Mouse (Mus musculus): ENCODE measurements at regions not wholly inside any gene's neighbourhood (a gene's known extent, or its start where the extent isn't known, plus 50 kb on each side); places are given as distances from the start of the nearest gene placed in this dataset.
A peak's percentile ranks its signal among the peaks of the same experiment; 100 is the strongest.

DNA sequence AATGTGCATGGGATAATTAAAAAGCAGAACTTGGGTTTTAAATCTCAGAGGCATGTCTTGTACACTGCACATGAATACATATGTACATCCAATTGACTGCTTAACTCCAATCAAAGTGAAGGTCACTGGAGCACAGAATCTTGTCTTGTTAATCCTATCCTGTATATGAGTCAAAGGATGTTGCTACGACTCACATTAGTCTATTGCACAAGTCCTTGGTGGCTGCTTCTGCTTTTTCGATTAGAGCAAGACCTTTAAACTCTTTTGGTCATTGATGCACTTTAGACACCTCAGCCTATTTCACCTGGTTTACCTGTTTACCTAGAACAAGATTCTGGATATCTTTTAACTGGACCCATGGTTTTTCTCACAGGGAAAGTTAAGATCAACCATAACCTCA is 1008.5 kb upstream of the Cited2 start:
- no peak for DNase-seq (ENCODE audit: low read depth, low spot score)

DNA sequence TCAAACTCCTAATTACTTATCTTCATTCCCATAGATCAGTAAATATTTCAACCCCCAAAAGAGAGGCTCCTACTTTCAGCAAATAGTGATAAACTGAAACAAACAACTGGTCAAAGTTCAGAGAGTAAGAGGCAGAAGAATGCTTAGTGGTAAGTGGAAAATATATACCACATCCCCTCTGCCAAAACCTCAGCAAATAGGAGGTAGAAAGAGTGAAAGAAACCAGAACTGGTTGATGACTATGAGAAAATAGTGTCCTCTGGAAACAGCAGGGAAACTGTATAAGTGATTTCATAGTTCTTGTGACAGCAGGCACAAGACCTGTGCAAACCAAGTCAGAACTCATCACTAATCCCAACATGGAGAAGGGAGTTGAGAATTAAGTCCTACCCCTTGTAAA is 980.8 kb upstream of the Cited2 start:
- no peak for DNase-seq (ENCODE audit: low read depth, low spot score)

DNA sequence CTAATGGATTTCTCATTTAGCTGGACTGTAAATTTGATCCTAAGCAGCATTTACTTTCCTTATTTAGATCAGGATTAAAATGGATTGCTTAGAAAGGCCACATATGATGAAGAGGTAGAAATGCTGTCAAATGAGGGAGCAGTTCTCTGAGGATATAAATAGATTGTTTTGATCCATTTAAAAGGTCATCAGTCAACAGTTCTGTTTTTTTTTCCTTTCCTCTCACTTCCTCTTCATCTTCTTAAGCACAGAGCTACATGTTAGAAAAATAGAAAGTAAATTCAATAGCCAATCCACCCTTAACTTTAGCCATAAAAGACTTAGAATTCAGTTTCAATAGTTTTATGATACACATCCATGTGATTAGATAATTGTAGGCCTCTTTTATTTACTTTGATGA is 971.5 kb upstream of the Cited2 start:
- DNase-seq (ENCODE audit: low read depth, low spot score): no peak

DNA sequence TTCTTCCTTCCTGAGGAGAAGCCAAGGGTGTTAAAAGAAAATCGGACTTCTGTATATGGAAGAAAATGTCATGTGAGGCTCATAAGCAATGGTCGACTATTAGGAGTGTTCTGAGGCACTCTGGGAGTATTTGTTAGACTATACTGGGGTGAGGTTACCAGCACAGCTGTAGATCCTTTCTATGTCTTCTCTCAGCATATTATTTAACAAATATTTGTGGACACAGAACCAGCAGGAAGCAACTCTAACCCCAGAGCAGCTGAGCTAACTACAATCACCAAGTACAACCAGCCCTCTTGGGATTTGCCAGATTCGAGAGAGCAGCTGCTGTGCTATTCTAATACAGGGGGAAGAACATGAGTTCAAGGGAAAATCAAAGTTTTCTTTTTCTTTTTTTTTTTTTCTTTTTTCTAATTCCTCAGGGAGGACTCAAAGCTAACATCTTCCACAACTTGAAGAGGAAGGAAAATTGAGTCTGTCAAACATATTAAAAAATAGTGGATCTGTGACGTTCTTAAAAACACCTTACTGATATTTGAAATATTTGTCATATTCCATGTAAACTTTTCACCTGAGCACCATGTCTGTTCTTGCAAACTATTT is 933.3 kb upstream of the Cited2 start:
- DNase-seq (ENCODE audit: low read depth, low spot score): peak; percentile 43

DNA sequence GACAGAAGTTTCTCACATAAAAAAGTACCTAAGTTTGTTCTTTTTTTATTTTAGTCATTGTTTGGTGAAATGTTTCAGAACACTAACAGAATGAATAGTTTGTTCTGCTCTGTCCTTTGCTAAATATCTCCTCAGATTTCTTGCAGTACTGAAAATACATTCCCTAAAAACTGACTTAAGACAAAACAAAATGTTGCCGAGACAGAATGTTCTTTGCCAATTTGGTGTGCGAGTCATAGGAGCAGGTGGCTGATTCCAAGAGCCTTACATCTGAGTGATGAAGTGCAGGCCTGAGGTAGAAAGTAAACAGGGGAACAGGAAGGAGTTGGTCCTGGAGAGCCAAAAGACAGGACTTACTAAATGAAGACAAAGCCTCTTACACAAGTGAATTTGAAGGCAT is 919.0 kb upstream of the Cited2 start:
- DNase-seq (ENCODE audit: low read depth, low spot score): no peak

DNA sequence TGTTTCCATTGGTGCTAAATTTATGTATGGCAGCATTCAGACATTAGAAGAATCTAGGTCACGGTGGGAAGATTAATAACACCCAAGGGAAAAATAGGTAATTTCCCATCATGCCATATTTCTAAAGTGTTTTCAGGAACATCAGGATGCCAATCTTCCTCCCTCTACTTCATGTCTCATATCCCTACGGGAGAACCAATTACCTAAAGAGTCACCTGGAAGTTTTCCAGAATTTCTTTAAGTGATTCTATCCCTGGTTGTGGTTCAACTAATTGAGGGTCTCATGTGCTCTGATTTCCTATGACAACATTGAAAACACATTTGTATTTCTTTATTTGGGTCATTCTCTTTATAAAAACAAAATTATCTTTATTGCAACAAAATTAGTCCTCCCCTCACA is 912.3 kb upstream of the Cited2 start:
- peak; percentile 22 for DNase-seq (ENCODE audit: low read depth, low spot score)

DNA sequence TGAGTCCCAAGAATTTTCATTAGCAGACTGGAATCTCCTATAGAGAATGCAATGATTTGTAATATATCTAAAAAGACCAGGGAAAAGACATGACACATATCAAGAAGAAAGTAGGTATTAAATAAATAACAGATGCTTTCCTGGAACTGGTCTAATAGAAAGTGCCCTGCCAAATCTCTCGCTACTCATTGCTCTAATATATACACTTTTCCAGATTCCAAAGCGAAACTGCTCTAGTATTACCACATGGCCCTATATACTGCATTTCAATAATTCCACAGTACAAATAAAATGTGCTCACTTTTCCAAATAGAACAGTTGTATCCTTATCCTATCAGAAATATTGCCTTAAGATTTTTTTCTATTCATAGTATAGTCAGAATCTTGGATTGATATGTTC is 909.0 kb upstream of the Cited2 start:
- DNase-seq (ENCODE audit: low read depth, low spot score): no peak

DNA sequence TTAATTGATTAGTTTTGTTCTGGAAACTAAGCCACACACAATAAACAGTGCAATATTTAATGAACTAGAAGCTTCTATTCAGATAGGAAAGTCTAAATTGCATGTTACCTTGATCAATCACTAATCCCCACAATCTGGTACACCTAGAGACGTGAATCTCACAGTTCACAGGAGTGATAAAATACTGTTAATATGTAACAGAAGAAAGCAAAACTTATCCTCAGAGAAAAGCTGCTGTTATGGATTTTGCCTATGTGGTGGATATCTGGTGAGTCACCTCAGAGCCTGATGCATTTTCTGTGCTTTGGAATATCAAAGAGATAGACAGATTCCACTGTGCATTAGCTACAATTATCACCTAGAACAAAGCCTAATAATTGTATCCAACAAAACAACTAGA is 861.5 kb upstream of the Cited2 start:
- no peak for DNase-seq (ENCODE audit: low read depth, low spot score)

DNA sequence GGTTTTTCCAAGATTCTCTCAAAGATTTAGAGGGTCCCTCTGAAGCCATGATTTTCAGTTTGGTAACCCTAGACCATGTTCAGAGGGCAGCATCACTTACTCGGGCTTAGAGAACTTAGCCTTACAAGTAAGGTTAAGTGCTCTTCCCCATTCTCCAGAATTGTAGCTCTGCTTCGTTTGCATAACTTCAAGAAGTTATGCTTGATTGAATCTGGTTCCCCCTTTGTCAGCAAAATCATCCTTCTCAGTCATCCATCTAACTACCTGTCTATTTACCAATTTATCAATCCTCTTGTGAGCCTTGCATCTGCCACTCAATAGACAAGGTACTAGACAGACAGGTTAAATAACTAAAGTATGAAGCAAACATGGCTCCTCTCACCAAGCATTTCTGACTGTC is 856.1 kb upstream of the Cited2 start:
- DNase-seq (ENCODE audit: low read depth, low spot score): no peak

DNA sequence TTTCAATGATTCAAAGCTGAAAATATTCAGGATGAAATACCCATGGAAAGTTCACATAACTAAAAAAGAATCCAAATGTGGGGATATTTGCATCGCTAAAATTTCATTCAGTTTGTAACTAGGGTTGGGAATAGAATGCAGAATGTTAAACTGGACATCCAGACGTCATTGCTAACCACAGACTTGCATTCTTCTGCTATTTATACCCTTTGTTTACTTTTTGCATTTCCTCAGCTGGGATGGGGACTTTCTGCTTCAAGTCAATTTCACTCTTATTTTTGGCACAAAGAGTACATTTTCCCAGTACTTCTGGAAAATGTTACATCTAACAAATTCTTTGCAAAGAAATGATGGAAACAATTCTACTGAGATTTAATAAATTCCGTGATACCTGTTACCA is 848.9 kb upstream of the Cited2 start:
- DNase-seq (ENCODE audit: low read depth, low spot score): no peak

DNA sequence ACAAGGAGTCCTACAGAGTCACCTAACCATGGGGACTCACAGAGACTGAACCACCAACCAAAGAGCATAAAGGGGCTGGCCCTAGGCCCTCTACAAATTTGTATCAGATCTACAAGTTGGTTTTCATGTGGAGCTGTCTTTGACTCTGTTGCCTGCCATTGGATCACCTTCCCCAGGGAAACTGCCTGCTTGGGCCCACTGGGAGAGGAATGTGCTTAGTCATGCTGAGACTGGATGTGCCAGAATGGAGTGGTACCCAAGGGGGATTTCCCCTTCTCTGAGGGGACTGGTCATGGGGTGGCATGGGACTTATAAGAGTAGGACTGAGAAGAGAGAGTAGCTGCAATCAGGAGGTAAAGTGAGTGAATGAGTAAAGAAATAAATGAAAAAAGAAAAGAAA is 844.8 kb upstream of the Cited2 start:
- no peak for DNase-seq (ENCODE audit: low read depth, low spot score)

DNA sequence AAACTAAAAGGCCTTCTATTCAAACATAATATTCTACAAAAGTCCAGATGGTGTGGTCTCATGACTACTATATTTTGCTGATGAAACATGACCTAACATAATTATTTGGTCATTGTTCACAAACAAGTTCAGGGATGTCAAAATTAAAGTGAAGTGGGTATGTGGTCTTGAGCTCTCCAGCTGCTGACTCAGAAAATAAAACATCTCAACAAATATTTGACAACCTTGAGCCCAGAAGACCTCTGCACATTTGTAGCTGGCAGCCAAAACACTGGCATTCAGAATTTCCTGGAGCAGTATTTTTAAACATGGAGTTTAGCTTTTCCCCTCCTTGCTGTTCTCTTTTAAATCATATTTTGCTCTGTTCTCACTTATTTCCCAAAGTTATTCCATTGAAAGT is 829.7 kb upstream of the Cited2 start:
- no peak for DNase-seq (ENCODE audit: low read depth, low spot score)

DNA sequence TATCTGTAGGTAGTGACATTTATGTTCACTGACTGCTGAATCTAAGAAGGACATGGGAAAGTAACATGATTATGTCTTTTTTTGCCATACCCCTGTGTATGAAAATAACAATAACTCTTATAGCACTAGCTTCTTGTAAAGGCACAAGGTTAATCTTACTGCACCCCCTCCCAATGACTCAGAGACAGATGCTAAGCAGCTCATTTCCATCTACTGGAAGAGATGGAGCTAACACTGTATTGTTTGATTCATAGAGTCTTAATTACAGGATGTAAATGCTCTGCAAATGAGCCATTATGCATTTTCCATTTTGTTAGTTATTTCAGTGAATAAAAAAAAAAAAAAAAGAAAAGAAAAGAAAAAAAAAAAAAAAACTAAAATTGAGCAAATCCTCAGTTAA is 827.7 kb upstream of the Cited2 start:
- DNase-seq (ENCODE audit: low read depth, low spot score): no peak

DNA sequence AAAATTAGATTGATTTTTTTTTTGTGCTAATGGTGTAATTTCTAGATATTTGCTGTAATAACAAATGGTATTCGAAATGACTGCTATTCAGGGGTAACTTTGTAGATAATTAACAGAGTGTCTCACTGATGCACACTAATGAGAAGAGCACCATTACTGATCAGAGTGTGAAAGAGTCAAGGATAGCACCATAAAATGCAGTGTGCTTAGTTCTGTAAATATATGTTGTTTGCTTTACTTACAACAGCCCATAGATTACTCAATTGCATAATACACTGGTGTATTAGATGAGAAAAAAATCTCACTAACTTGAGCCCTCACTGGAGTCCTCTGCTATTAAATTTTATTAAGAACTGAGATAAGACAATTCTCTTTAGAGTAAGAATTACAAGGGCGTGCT is 800.1 kb upstream of the Cited2 start:
- no peak for DNase-seq (ENCODE audit: low read depth, low spot score)

DNA sequence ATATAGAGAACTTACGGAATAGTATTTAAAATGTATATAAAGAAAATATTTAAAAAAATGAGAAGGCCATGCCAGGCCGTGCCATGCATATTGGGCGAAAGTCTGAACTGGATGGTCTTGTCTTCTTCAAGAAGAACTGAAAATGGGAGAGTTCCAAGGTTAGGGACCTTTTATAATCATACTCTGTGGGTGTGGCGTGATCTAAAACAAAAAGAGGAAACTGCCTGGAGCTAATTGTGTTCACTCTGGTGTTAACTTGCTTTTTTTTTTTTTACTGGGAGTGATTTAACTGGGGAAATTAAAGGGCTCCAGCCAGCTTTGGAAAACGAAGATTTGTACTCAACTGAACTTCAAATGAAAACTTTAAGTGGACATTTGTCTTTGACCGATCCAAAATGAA is 799.2 kb upstream of the Cited2 start:
- DNase-seq (ENCODE audit: low read depth, low spot score): no peak

DNA sequence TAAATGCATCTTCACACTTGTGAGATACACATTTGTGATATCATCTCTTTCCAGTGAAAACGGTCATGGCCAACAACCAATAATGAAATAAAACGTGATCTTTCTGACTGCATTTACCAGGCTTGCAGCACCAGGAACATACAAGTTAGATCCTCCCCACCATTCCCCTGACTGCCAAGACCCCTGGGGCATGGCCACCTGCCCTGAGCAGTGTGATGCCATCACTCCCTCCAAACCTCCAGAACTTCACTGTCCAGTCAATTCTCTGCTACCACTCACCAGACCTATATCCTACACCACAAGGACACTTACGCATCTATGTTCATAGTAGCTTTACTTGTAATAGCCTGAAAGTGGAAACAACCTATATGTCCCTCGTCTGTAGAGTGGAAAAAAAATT is 785.3 kb upstream of the Cited2 start:
- DNase-seq (ENCODE audit: low read depth, low spot score): no peak

DNA sequence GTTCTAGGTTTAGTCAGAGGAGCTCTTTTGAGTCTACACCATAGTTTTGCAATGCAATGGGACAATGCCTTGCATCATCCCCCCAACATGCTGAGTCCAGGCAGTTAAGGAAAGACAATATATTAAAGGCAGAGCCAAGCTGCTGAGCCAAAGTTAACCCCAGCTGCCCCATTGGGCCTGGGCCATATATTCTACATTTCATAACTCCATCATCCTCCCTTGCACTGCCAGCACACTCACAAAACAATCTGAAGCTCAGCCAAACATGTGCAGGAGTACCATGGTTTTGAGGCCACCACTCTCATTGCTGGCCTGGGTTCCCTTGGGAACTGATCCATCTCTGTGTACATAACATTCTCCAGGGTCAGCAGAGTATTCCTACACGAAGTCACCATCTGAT is 771.4 kb upstream of the Cited2 start:
- no peak for DNase-seq (ENCODE audit: low read depth, low spot score)

DNA sequence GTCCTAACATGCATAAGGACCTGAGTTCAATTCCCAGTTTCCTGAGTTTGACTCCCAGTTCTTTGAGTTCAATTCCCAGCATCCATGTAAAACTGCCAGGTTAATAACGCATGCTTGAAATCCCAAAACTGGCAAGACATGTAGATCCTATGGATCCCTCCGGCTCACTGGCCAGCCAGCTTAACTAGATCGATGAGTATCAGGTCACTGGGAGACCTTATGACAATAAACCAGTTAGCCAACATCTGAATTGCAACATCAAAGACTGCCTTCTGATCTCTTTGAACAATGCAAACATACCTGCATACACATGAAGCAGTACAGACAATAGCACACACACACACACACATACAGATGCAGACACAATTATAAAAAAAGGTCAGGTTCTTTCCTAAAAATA is 762.0 kb upstream of the Cited2 start:
- no peak for DNase-seq (ENCODE audit: low read depth, low spot score)

DNA sequence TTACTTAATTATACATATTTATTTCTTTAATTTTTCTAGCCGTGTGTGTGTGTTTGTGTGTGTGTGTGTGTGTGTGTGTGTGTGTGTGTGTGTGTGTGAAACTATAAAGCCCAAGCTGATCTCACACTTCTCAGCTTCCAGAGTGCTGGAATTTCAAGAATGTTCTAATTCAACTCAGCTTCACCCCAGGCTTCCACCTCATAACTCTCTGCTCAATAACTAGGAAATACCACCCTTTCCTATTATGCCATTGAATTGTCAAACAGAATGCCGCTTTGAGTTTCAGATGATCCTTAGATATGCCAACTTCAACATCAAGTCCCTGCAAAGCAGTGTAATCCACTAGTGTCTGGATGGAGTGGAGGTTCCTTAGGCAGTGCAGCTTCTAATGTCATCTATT is 760.6 kb upstream of the Cited2 start:
- DNase-seq (ENCODE audit: low read depth, low spot score): peak; percentile 26

DNA sequence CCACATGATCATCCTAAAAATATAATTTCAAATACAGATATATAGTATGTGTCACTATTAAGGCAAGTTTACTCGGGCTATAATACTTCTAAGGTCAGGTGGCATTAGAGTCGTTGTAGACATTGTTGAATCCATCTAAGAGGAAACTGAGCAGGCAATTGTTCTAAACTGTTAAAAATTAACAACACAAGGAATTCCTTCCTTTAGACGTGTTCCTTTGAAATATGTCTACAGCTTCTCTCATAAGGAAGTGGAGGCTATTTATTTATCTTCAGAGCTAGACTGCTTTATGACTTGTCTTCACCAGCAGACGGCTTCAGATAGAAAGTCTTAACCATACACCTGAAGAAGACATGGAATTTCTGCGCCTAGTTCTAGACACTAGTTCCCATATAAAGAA is 744.2 kb upstream of the Cited2 start:
- DNase-seq (ENCODE audit: low read depth, low spot score): no peak

DNA sequence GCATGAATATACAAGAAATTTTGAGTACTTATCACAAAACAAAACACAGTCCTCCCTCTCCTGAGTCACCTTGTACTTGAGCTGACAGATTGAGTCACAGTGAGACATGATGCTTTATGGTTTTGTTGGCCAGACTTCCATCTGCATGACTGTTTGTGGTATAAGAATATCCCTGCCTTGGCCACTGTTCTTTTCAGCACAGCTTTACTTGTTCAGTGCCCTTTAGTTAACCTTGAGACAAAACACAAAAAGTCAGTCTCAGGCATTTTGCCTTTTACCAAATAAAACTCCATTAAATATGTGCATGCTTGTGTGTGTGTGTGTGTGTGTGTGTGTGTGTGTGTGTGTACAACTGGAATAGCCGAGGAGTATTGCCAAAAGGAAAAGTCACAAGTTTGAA is 732.8 kb upstream of the Cited2 start:
- DNase-seq (ENCODE audit: low read depth, low spot score): no peak

DNA sequence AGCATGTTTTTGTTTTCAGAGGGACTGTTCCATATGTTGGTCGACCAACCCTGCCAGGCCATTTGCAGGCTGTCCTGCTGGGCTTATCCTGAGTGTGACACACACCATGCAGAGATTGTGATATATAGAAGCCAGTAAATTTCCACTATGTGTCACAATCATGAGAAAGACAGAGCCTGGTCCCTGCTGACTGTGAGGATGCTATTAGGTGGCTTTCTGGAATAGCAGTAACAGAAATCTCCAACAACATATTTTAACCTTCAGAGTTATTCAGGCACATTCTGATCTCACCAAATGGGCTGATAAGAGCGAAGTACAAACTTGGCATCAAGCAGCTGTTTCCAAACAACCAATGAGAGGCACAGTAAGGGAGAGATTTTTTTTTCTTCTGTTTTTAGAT is 729.2 kb upstream of the Cited2 start:
- DNase-seq (ENCODE audit: low read depth, low spot score): peak; percentile 17

DNA sequence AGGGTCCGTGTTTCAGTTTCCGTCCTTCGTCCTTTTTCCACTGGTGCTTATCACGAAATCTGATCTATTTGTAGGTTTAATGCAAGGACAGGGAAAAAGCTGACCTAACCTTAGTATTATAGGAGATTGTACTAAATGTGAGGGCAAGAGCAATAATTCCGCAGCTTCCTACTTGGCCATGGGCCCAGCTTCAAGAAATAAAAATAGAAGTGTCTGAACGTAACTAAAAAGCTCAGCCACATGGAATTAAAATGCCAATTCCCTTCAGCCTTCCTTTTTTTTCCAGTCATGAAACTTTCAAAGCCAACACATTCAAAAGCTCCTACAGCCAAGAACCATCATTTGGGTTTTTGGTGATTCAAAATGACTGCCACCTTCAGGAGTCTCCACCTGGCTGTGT is 728.5 kb upstream of the Cited2 start:
- DNase-seq (ENCODE audit: low read depth, low spot score): no peak

DNA sequence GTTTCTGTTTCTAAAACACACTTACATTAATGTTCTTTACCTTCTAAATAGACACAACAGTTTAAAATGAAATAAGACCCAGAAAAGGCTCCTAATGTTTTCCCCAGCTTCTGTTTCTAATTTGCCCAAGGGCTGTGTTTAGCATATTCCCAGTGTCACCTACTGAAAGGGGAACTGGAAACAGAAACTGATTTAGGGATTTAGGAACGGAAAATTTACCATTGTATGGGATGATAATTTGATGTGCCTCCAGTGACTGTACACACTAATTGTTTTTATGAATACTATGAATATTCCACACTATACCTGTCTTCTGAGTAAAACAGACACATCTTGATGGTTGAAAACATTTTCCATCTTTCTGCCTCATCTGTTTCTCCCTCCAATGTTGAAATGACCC is 728.0 kb upstream of the Cited2 start:
- DNase-seq (ENCODE audit: low read depth, low spot score): no peak

All from mesoderm, embryonic 11.5 days (tissue).